In genomic region chr10:61419146-61419545, GRCm38 (mm10) we compare ENCODE assay signal across 9 mouse cellular contexts. TPM values are rescaled to one million over a fixed set of nuclear protein-coding genes. Genes with fewer than 3 reads are reported as not detected.
A peak's percentile ranks its signal among the peaks of the same experiment; 100 is the strongest.
DNase-seq lines count a peak whose midpoint lies in the region; ATAC-seq and TF ChIP-seq lines count a peak whose summit lies in the region.
"Had no signal": no experiment of that assay in that cellular context is flagged by ENCODE, and none has a peak within 500 bp of the region (broad histone marks: within the 10 kb centered on the region; RNA-seq: fewer than 3 reads in every experiment).

No protein-coding gene starts in this region.

- no peak for ATAC-seq in forebrain, postnatal 0 days
- ATAC-seq in lung, postnatal 0 days: peak; percentile 16; the same call in 1 of the 2 replicates
- no peak for ATAC-seq in hindbrain, embryonic 16.5 days
- no peak for ATAC-seq in neural tube, embryonic 11.5 days (ENCODE audit: insufficient read depth, low FRiP score, low TSS enrichment)

- no peak overlapping the region for H3K4me2 ChIP-seq in forebrain, postnatal 0 days (ENCODE audit: low read depth)
- H3K4me2 ChIP-seq in lung, postnatal 0 days (replicated peaks; ENCODE audit: low read depth, low read length): 0 out of 2 replicates have a peak overlapping the region, but pooled peaks have one; percentile 5
- H3K4me2 ChIP-seq in hindbrain, embryonic 16.5 days (ENCODE audit: low read length): peak overlapping the region; percentile 96
- H3K4me2 ChIP-seq in neural tube, embryonic 11.5 days (ENCODE audit: low read depth): no peak overlapping the region

- no peaks in the 10 kb centered on the region for H3K9me3 ChIP-seq in forebrain, embryonic 10.5 days
- no peaks in the 10 kb centered on the region for H3K9me3 ChIP-seq in forebrain, postnatal 0 days (ENCODE audit: low read length)
- H3K9me3 ChIP-seq in lung, postnatal 0 days (ENCODE audit: low read length): no peaks in the 10 kb centered on the region
- H3K9me3 ChIP-seq in hindbrain, embryonic 16.5 days (ENCODE audit: control insufficient read depth, low read length): no peaks in the 10 kb centered on the region
- no peaks in the 10 kb centered on the region for H3K9me3 ChIP-seq in neural tube, embryonic 11.5 days (ENCODE audit: control insufficient read depth, low read length)

- no peak overlapping the region for H3K9ac ChIP-seq in forebrain, postnatal 0 days
- H3K9ac ChIP-seq in lung, postnatal 0 days (replicated peaks; ENCODE audit: low read depth): no peak overlapping the region
- H3K9ac ChIP-seq in hindbrain, embryonic 16.5 days (ENCODE audit: low read depth, low read length): no peak overlapping the region
- no peak overlapping the region for H3K9ac ChIP-seq in neural tube, embryonic 11.5 days (ENCODE audit: low read length)

- no peak for TF ChIP-seq EP300 in lung, postnatal 0 days (IDR thresholded peaks at IDR 0.05)

- H3K27ac ChIP-seq in forebrain, embryonic 10.5 days: no peak overlapping the region
- H3K27ac ChIP-seq in forebrain, postnatal 0 days (ENCODE audit: low read depth, low read length): no peak overlapping the region
- no peak overlapping the region for H3K27ac ChIP-seq in lung, postnatal 0 days (ENCODE audit: low read length)
- H3K27ac ChIP-seq in hindbrain, embryonic 16.5 days (ENCODE audit: low read depth, low read length): no peak overlapping the region
- H3K27ac ChIP-seq in neural tube, embryonic 11.5 days (ENCODE audit: low read depth, low read length): no peak overlapping the region

- H3K27me3 ChIP-seq in forebrain, embryonic 10.5 days (ENCODE audit: poor library complexity, severe bottlenecking): peaks cover 73% of the 10 kb centered on the region
- peaks cover 28% of the 10 kb centered on the region for H3K27me3 ChIP-seq in forebrain, postnatal 0 days (ENCODE audit: insufficient read depth, low read length)
- H3K27me3 ChIP-seq in lung, postnatal 0 days (replicated peaks; ENCODE audit: insufficient read depth, low read length): peaks cover 27% of the 10 kb centered on the region
- H3K27me3 ChIP-seq in hindbrain, embryonic 16.5 days (replicated peaks; ENCODE audit: control insufficient read depth, insufficient read depth, low read length): peaks cover 34% of the 10 kb centered on the region
- peaks cover 46% of the 10 kb centered on the region for H3K27me3 ChIP-seq in neural tube, embryonic 11.5 days (ENCODE audit: control insufficient read depth, insufficient read depth, low read length)

- WGBS in forebrain, embryonic 10.5 days: 2% methylated on average over 24 of the region's 24 CpGs
- 8% methylated on average over 24 of the region's 24 CpGs for WGBS in forebrain, postnatal 0 days
- 7% methylated on average over 22 of the region's 24 CpGs for WGBS in lung, postnatal 0 days
- 9% methylated on average over 22 of the region's 24 CpGs for WGBS in hindbrain, embryonic 16.5 days
- WGBS in neural tube, embryonic 11.5 days: under 1% methylated on average over 24 of the region's 24 CpGs

- H3K4me3 ChIP-seq in forebrain, embryonic 10.5 days: peak overlapping the region; percentile 58
- H3K4me3 ChIP-seq in forebrain, postnatal 0 days (ENCODE audit: low read depth, low read length): no peak overlapping the region
- peak overlapping the region; percentile 8; the same call in 1 of the 2 replicates for H3K4me3 ChIP-seq in lung, postnatal 0 days (ENCODE audit: low read depth, low read length)
- 0 out of 2 replicates have a peak overlapping the region, but pooled peaks have one; percentile 1 for H3K4me3 ChIP-seq in hindbrain, embryonic 16.5 days (ENCODE audit: low read length)
- H3K4me3 ChIP-seq in neural tube, embryonic 11.5 days (ENCODE audit: low read depth, low read length): no peak overlapping the region
- H3K4me3 ChIP-seq: myocyte had no signal

- H3K36me3 ChIP-seq in forebrain, embryonic 10.5 days (replicated peaks): no peaks in the 10 kb centered on the region
- H3K36me3 ChIP-seq in forebrain, postnatal 0 days (ENCODE audit: insufficient read depth): no peaks in the 10 kb centered on the region
- no peaks in the 10 kb centered on the region for H3K36me3 ChIP-seq in lung, postnatal 0 days (ENCODE audit: insufficient read depth, low read length)
- H3K36me3 ChIP-seq in hindbrain, embryonic 16.5 days (ENCODE audit: control insufficient read depth, insufficient read depth, low read length): no peaks in the 10 kb centered on the region
- H3K36me3 ChIP-seq in neural tube, embryonic 11.5 days (ENCODE audit: control insufficient read depth, insufficient read depth, low read length): no peaks in the 10 kb centered on the region

- H3K4me1 ChIP-seq in forebrain, embryonic 10.5 days: peaks cover 45% of the 10 kb centered on the region
- 0 out of 2 replicates have a peak, but pooled peaks cover 3% of the 10 kb centered on the region for H3K4me1 ChIP-seq in forebrain, postnatal 0 days (ENCODE audit: insufficient read depth)
- H3K4me1 ChIP-seq in lung, postnatal 0 days (ENCODE audit: insufficient read depth, low read depth, low read length): 0 out of 2 replicates have a peak, but pooled peaks cover 6% of the 10 kb centered on the region
- H3K4me1 ChIP-seq in hindbrain, embryonic 16.5 days (ENCODE audit: control insufficient read depth, insufficient read depth, low read depth, low read length): peaks cover 9% of the 10 kb centered on the region
- peaks cover 4% of the 10 kb centered on the region; the same call in 1 of the 2 replicates for H3K4me1 ChIP-seq in neural tube, embryonic 11.5 days (ENCODE audit: control insufficient read depth, insufficient read depth, low read length)

- no peak for DNase-seq in forebrain, embryonic 10.5 days (ENCODE audit: extremely low spot score, low spot score)
- no peak for DNase-seq in forebrain, postnatal 0 days
- no peak for DNase-seq in lung, postnatal 0 days (ENCODE audit: low spot score)
- DNase-seq in lung, postnatal 36 days: no peak
- DNase-seq in neural tube, embryonic 11.5 days (ENCODE audit: low spot score): peak; percentile 23
- DNase-seq in frontal cortex, postnatal 10 days (ENCODE audit: low spot score in 2 of 2): no peak
- no peak for DNase-seq in frontal cortex, postnatal 36 days (ENCODE audit: low spot score in 2 of 2)

- TF ChIP-seq CTCF in forebrain, postnatal 0 days (IDR thresholded peaks at IDR 0.05; ENCODE audit: low read depth): no peak
- no peak for TF ChIP-seq CTCF in lung, postnatal 0 days (IDR thresholded peaks at IDR 0.05)

RNA-seq across cellular contexts. Expression of gene Nodal, which starts 1.4 kb away (rescaled TPM):
- 0.42 and 0.50 TPM in 2 replicates for polyA plus RNA-seq in forebrain, embryonic 10.5 days (2016; fragmentation: Nextera tagmentation; extraction: Ambion mirVana)
- total RNA-seq in forebrain, postnatal 0 days (2014; rRNA removed): 0.54 TPM in 1 of 2 replicates, not detected in the other
- polyA plus RNA-seq in forebrain, postnatal 0 days (2015; fragmentation: Nextera tagmentation; extraction: Ambion mirVana): 0.13 and 0.16 TPM in 2 replicates
- polyA plus RNA-seq in lung, postnatal 0 days (2015; fragmentation: Nextera tagmentation; extraction: Ambion mirVana): 0.37 TPM in 2 replicates
- polyA plus RNA-seq in hindbrain, embryonic 16.5 days (2015; fragmentation: Nextera tagmentation; extraction: Ambion mirVana): 0.24 and 0.56 TPM in 2 replicates
- not detected in 2 replicates for polyA plus RNA-seq in neural tube, embryonic 11.5 days (2014; fragmentation: Nextera tagmentation; extraction: Ambion mirVana)

RNA-seq across cellular contexts. Expression of gene Eif4ebp2, which starts 33.3 kb away (rescaled TPM):
- polyA plus RNA-seq in forebrain, embryonic 10.5 days (2016; fragmentation: Nextera tagmentation; extraction: Ambion mirVana): 98.9 and 104 TPM in 2 replicates
- 14.6 and 18.6 TPM in 2 replicates for total RNA-seq in forebrain, postnatal 0 days (2014; rRNA removed)
- polyA plus RNA-seq in forebrain, postnatal 0 days (2015; fragmentation: Nextera tagmentation; extraction: Ambion mirVana): 42.3 and 49.1 TPM in 2 replicates
- polyA plus RNA-seq in lung, postnatal 0 days (2015; fragmentation: Nextera tagmentation; extraction: Ambion mirVana): 61.3 and 62.5 TPM in 2 replicates
- 43.2 and 46.6 TPM in 2 replicates for polyA plus RNA-seq in hindbrain, embryonic 16.5 days (2015; fragmentation: Nextera tagmentation; extraction: Ambion mirVana)
- polyA plus RNA-seq in neural tube, embryonic 11.5 days (2014; fragmentation: Nextera tagmentation; extraction: Ambion mirVana): 27.3 and 34.8 TPM in 2 replicates

RNA-seq across cellular contexts. Expression of gene Pald1, which starts 35.8 kb away (rescaled TPM):
- 36.0 and 36.2 TPM in 2 replicates for polyA plus RNA-seq in forebrain, embryonic 10.5 days (2016; fragmentation: Nextera tagmentation; extraction: Ambion mirVana)
- 20.2 and 23.7 TPM in 2 replicates for total RNA-seq in forebrain, postnatal 0 days (2014; rRNA removed)
- 12.4 and 14.4 TPM in 2 replicates for polyA plus RNA-seq in forebrain, postnatal 0 days (2015; fragmentation: Nextera tagmentation; extraction: Ambion mirVana)
- polyA plus RNA-seq in lung, postnatal 0 days (2015; fragmentation: Nextera tagmentation; extraction: Ambion mirVana): 30.4 and 36.0 TPM in 2 replicates
- polyA plus RNA-seq in hindbrain, embryonic 16.5 days (2015; fragmentation: Nextera tagmentation; extraction: Ambion mirVana): 26.9 and 30.6 TPM in 2 replicates
- 26.4 and 27.2 TPM in 2 replicates for polyA plus RNA-seq in neural tube, embryonic 11.5 days (2014; fragmentation: Nextera tagmentation; extraction: Ambion mirVana)

RNA-seq across cellular contexts. Expression of gene Lrrc20, which starts 56.5 kb away (rescaled TPM):
- polyA plus RNA-seq in forebrain, embryonic 10.5 days (2016; fragmentation: Nextera tagmentation; extraction: Ambion mirVana): 9.7 and 9.9 TPM in 2 replicates
- total RNA-seq in forebrain, postnatal 0 days (2014; rRNA removed): 16.8 and 19.5 TPM in 2 replicates
- polyA plus RNA-seq in forebrain, postnatal 0 days (2015; fragmentation: Nextera tagmentation; extraction: Ambion mirVana): 15.9 and 16.0 TPM in 2 replicates
- polyA plus RNA-seq in lung, postnatal 0 days (2015; fragmentation: Nextera tagmentation; extraction: Ambion mirVana): 5.8 and 6.6 TPM in 2 replicates
- polyA plus RNA-seq in hindbrain, embryonic 16.5 days (2015; fragmentation: Nextera tagmentation; extraction: Ambion mirVana): 14.9 and 17.7 TPM in 2 replicates
- 10.3 and 12.4 TPM in 2 replicates for polyA plus RNA-seq in neural tube, embryonic 11.5 days (2014; fragmentation: Nextera tagmentation; extraction: Ambion mirVana)

Comparison
In these comparisons a context has a peak if more than half of its experiments do, and no peak if none do; other contexts are left out.
1. H3K4me3 ChIP-seq: peak in forebrain, embryonic 10.5 days (single experiment), lung, postnatal 0 days (single experiment) and hindbrain, embryonic 16.5 days (single experiment); none in forebrain, postnatal 0 days (single experiment) and neural tube, embryonic 11.5 days (single experiment).
2. H3K4me2 ChIP-seq: peak in lung, postnatal 0 days (single experiment) and hindbrain, embryonic 16.5 days (single experiment); none in forebrain, postnatal 0 days (single experiment) and neural tube, embryonic 11.5 days (single experiment).